Mouse (Mus musculus): Measurements from ENCODE around the gene Hacd1.

GRCm38 (mm10) chr2:13806120-13806519, 249.8 kb downstream of the Hacd1 start:
- TF ChIP-seq E2F4 (IDR thresholded peaks at IDR 0.05; ENCODE audit: borderline replicate concordance, low read depth, low read length) (no peak), SIN3A (IDR thresholded peaks at IDR 0.05; ENCODE audit: low read length) (no peak), RAD21 (IDR thresholded peaks at IDR 0.05; ENCODE audit: low read depth, low read length) (peak; percentile 70), POLR2A (IDR thresholded peaks at IDR 0.05; ENCODE audit: control insufficient read depth in 1 of 2, insufficient read depth in 1 of 2, low read depth in 1 of 2, low read length in 2 of 2, poor library complexity in 1 of 2) (no peak), CTCF (IDR thresholded peaks at IDR 0.05 in 2 of 3, conservative IDR thresholded peaks at IDR 0.05 in 1 of 3; ENCODE audit: control insufficient read depth in 1 of 3, insufficient read depth in 1 of 3, low read depth in 2 of 3, low read length in 3 of 3, poor library complexity in 1 of 3, severe bottlenecking in 1 of 3) (peak; percentile 21 to 62 (median 41); a peak in 4 of 6 replicates), BHLHE40 (IDR thresholded peaks at IDR 0.05; ENCODE audit: borderline replicate concordance, low read depth, low read length) (no peak), RCOR1 (IDR thresholded peaks at IDR 0.05; ENCODE audit: low read depth, low read length) (no peak), HCFC1 (IDR thresholded peaks at IDR 0.05; ENCODE audit: low read depth, low read length) (no peak), POLR2AphosphoS2 (IDR thresholded peaks at IDR 0.05; ENCODE audit: low read length) (no peak), NELFE (IDR thresholded peaks at IDR 0.05; ENCODE audit: low read depth, low read length) (no peak), MYB (IDR thresholded peaks at IDR 0.05; ENCODE audit: low read depth, low read length) (no peak)

Measured in MEL (cell line).